Mouse (Mus musculus) midbrain, postnatal 0 days (tissue): Measurements from ENCODE around the gene Trf. TPM values are rescaled to one million over a fixed set of nuclear protein-coding genes. Genes with fewer than 3 reads are reported as not detected.

Experiments used
- ATAC-seq: fragments of 200-750 bp; cut with Nextera tagmentation; 2 replicates; pipeline ENCODE4 v1.8.0; 2017; ENCODE audit warnings: moderate number of reproducible peaks, mild to moderate bottlenecking, moderate TSS enrichment, moderate library complexity; ENCODE audit not compliant: low FRiP score
- DNase-seq: peaks from one replicate; pipeline ENCODE4 v3.0.0-alpha.2; 2015; ENCODE audit warnings: low spot score
- H3K27ac ChIP-seq: fragments of 300-500 bp; sonication (generic); 2 replicates; pipeline ENCODE4 v1.5.1; 2014; ENCODE audit warnings: low read depth, mild to moderate bottlenecking, low read length, mixed read lengths
- H3K27me3 ChIP-seq: fragments of 300-500 bp; sonication (generic); 2 replicates; pipeline ENCODE4 v1.6.1; 2014; ENCODE audit warnings: low read length, control low read depth, mixed read lengths; ENCODE audit not compliant: insufficient read depth
- H3K36me3 ChIP-seq: fragments of 300-500 bp; sonication (generic); 2 replicates; pipeline ENCODE4 v1.6.1; 2014; ENCODE audit warnings: low read length, control low read depth, mixed read lengths; ENCODE audit not compliant: insufficient read depth
- H3K4me1 ChIP-seq: fragments of 300-500 bp; sonication (generic); 2 replicates; pipeline ENCODE4 v1.6.1; 2014; ENCODE audit warnings: mild to moderate bottlenecking, control low read depth, antibody characterized with exemption, low read length, mixed read lengths; ENCODE audit not compliant: insufficient read depth
- H3K4me2 ChIP-seq: fragments of 300-500 bp; sonication (generic); 2 replicates; pipeline ENCODE4 v1.6.1; 2014; ENCODE audit warnings: low read depth, mild to moderate bottlenecking, low read length, mixed read lengths; ENCODE audit not compliant: poor library complexity, severe bottlenecking
- H3K4me3 ChIP-seq: fragments of 300-500 bp; sonication (generic); 2 replicates; pipeline ENCODE4 v1.5.1; 2014; ENCODE audit warnings: low read depth, mild to moderate bottlenecking, low read length, moderate library complexity
- H3K9ac ChIP-seq: fragments of 300-500 bp; sonication (generic); replicated peaks from 2 replicates; pipeline ENCODE4 v1.6.1; 2014; ENCODE audit warnings: mild to moderate bottlenecking, low read length, moderate library complexity, mixed read lengths; ENCODE audit not compliant: poor library complexity, severe bottlenecking
- H3K9me3 ChIP-seq: fragments of 300-500 bp; sonication (generic); 2 replicates; pipeline ENCODE4 v1.6.1; 2016; ENCODE audit warnings: low read length, control low read depth
- CTCF ChIP-seq: IDR thresholded peaks from 2 replicates; pipeline ENCODE4 v1.5.1; 2016; ENCODE audit warnings: antibody characterized with exemption, mild to moderate bottlenecking
- WGBS: fragments of 180-500 bp; shearing (Covaris S2); extraction: QIAGEN DNeasy Blood & Tissue Kit; methylation state at CpG from one replicate; pipeline ENCODE4 v1.1.7; 2014; 5-methylcytosine and 5-hydroxymethylcytosine counted together
- polyA plus RNA-seq: library from polyadenylated mRNA; unstranded; fragments of >200 nt; fragmentation: Nextera tagmentation; extraction: Ambion mirVana; gene quantifications from 2 replicates; pipeline ENCODE4 v1.2.1, GENCODE M21; 2015
- total RNA-seq: library from RNA; depleted of rRNA; stranded (reverse); fragments of >200 nt; gene quantifications from 2 replicates; pipeline ENCODE4 v1.2.3, GENCODE M21; 2014

Trf gene
- total and polyA plus RNA-seq, 2 experiments from 2014 or later = 22.7 to 29.9 TPM

DNA sequence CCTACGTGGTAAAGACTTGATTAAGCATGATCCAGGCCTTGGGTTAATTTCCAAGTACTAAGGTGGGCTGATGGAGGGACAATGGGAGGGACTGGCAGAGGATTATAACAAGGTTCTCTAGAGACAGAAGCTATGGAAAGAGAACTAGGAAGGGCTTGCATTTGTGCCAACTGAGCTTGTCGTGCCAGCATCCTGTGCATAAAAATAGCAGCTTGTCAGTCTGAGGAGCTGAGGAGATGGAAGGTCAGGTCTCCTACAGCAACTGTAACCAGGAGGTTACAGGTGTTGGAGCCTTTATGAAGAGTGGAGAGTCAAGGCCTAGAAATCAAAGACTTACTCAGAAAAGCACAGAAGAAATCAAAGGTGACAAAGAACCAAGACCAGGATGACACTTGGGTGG lies 16.6 kb downstream of the Trf start:
- TF ChIP-seq CTCF = no peak

DNA sequence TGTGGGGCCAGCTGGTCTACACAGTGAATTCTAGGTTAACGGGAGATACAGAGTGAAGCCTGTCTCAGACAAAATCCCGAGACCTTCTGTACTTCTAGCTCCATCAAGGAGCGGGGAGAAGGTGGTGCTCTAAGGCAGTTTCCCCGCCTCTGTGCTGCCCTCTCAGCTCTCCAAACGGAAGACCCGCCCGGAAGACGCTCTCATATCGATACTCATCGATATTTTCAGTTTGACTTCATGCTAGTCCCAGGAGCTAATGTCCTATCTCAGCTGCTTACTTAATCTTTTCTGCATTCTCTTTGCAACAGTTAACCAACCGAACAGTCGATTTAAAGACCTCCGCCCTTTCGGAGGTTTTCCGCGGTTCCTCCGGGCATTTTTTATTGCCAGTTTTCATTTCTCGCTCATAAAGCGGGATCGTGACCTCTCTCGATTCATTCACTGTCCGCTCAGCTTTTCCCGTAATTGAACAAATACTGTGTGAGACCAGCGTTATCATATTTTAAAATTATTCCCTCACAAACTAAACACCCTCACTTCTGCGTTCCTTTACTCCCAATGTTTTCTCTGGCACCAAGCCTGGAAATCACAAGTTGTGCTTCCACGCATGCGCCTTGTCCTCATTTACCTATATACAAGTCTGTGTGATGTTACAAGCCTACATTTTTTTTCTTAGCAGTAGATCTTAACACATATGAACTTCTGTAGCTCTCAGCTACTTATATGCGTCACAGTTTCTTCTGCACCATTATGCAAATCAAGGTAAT lies 17.4 kb downstream of the Trf start:
- no peak overlapping the region for H3K9ac ChIP-seq
- no peak for DNase-seq
- H3K27ac ChIP-seq = no peak overlapping the region
- H3K36me3 ChIP-seq = no peaks in the 10 kb centered on the region
- no peak for ATAC-seq
- no peak for TF ChIP-seq CTCF
- 79% methylated on average over 28 of the region's 28 CpGs for WGBS
- 0 out of 2 replicates have a peak overlapping the region, but pooled peaks have one; percentile 6 for H3K4me2 ChIP-seq
- no peaks in the 10 kb centered on the region for H3K27me3 ChIP-seq
- H3K4me3 ChIP-seq = no peak overlapping the region
- H3K4me1 ChIP-seq = no peaks in the 10 kb centered on the region
- H3K9me3 ChIP-seq = no peaks in the 10 kb centered on the region

More for the DNA sequence above, 16.6 kb downstream of the Trf start:
- no peaks in the 10 kb centered on the region for H3K27me3 ChIP-seq
- no peak overlapping the region for H3K4me2 ChIP-seq
- ATAC-seq (no peak), DNase-seq (no peak)
- no peaks in the 10 kb centered on the region for H3K9me3 ChIP-seq
- no peak overlapping the region for H3K27ac ChIP-seq
- H3K4me1 ChIP-seq = no peaks in the 10 kb centered on the region
- H3K9ac ChIP-seq = no peak overlapping the region
- H3K36me3 ChIP-seq = no peaks in the 10 kb centered on the region
- H3K4me3 ChIP-seq = no peak overlapping the region
- 52% methylated on average over 2 of the region's 2 CpGs for WGBS

DNA sequence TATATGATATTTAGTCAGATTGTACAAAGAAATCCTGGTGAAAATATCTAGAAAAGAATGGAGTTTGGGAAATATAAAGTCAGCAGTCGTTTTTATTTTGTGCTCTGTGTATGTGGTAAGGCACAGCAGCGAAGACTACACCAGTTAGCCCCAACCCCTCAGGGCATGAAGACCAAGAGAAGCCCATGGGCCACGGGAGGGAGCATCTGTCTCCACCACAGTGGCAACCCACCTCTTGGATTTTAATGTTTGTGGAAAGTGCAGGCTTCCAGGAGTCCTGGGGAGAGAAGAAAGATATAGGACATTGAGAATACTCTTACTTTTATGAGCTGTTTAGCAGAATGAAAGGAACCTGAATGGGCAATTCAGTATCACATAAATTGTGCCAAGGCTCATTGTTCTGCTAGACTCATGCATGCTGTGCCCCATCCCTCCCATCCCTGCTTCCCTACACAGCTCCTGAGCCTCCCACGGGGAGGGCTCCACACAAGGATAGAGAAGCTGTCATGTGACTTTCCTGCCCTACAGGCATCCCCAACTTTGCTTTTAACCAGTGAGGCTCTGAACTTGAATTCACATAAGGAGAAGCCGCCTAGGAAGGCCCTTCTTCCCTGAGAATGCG lies 21.3 kb downstream of the Trf start:
- H3K9me3 ChIP-seq = no peaks in the 10 kb centered on the region
- ATAC-seq = no peak
- WGBS = 42% methylated on average over 6 of the region's 6 CpGs
- no peak overlapping the region for H3K4me2 ChIP-seq
- H3K4me3 ChIP-seq = no peak overlapping the region
- no peaks in the 10 kb centered on the region for H3K36me3 ChIP-seq
- no peaks in the 10 kb centered on the region for H3K4me1 ChIP-seq
- no peak overlapping the region for H3K27ac ChIP-seq
- H3K9ac ChIP-seq = no peak overlapping the region
- DNase-seq = peak; percentile 36
- TF ChIP-seq CTCF = no peak
- H3K27me3 ChIP-seq = no peaks in the 10 kb centered on the region

GRCm38 (mm10) chr9:103207846-103208245 lies 22.4 kb downstream of the Trf start:
- WGBS = 7% methylated on average over 16 of the region's 16 CpGs
- peak overlapping the region; percentile 21; the same call in 1 of the 2 replicates for H3K4me3 ChIP-seq
- no peaks in the 10 kb centered on the region for H3K9me3 ChIP-seq
- TF ChIP-seq CTCF = peak; percentile 88
- H3K9ac ChIP-seq = no peak overlapping the region
- H3K27me3 ChIP-seq = no peaks in the 10 kb centered on the region
- peak; percentile 71; the same call in 1 of the 2 replicates for ATAC-seq
- H3K36me3 ChIP-seq = no peaks in the 10 kb centered on the region
- no peak overlapping the region for H3K27ac ChIP-seq
- peak; percentile 82 for DNase-seq
- H3K4me2 ChIP-seq = peak overlapping the region; percentile 48
- H3K4me1 ChIP-seq = no peaks in the 10 kb centered on the region

GRCm38 (mm10) chr9:103205786-103206185 lies 24.5 kb downstream of the Trf start:
- H3K4me1 ChIP-seq = no peaks in the 10 kb centered on the region
- DNase-seq (no peak), ATAC-seq (no peak)
- H3K4me2 ChIP-seq = no peak overlapping the region
- 91% methylated on average over 5 of the region's 5 CpGs for WGBS
- no peaks in the 10 kb centered on the region for H3K27me3 ChIP-seq
- H3K9ac ChIP-seq = no peak overlapping the region
- no peak for TF ChIP-seq CTCF
- H3K4me3 ChIP-seq = no peak overlapping the region
- no peaks in the 10 kb centered on the region for H3K36me3 ChIP-seq
- H3K27ac ChIP-seq = no peak overlapping the region
- H3K9me3 ChIP-seq = no peaks in the 10 kb centered on the region
